Mouse (Mus musculus) gastrocnemius, postnatal 36 days (tissue): ENCODE measurements around the gene Olfr1080. TPM values are rescaled to one million over a fixed set of nuclear protein-coding genes. Genes with fewer than 3 reads are reported as not detected.
"Not testable (repeated sequence)": the region's sequence is repeated elsewhere in the genome, so short reads cannot be mapped to it uniquely, and the experiment has no call there.

Experiments
- DNase-seq, 2 experiments: peaks; one replicate each; pipeline ENCODE4 v3.0.0; 2022
- intact Hi-C: fragments of 180-260 bp; cut with DNase I; formaldehyde crosslinking; loops from one replicate; pipeline ENCODE4 v1.15.1; 2025
- long read RNA-seq, 2 experiments: library from polyadenylated mRNA; stranded (forward); transcript quantifications; one replicate each; pipeline ENCODE4 v2.0.0; 2021
- total RNA-seq, 2 experiments: library from RNA; stranded (reverse); gene quantifications; 2 replicates each; pipeline ENCODE4 v1.2.3; 2021

Olfr1080 gene
- total RNA-seq: not detected
- long read RNA-seq, experiment 1: 0 reads
- long read RNA-seq, experiment 2: 0 reads

- DNase-seq, intact Hi-C loops: not testable (repeated sequence)
Measured at GRCm38 (mm10) chr2:86558135-86558534, at the start of gene Olfr1080. Olfr1080 (minus strand) TSS chr2:86558235.

GRCm38 (mm10) chr2:86598866-86599265 is 40.8 kb upstream of the Olfr1080 start, which contains the start of gene Olfr1082:
Olfr1082 (minus strand) TSS chr2:86598966.
- intact Hi-C loops: not testable (repeated sequence)

GRCm38 (mm10) chr2:86542380-86542779 is 15.7 kb downstream of the Olfr1080 start, which contains the start of gene Olfr1079:
Olfr1079 (minus strand) TSS chr2:86542480.
- intact Hi-C loops: no loop called here
- no peak for DNase-seq

More at GRCm38 (mm10) chr2:86598866-86599265, 40.8 kb upstream of the Olfr1080 start, which contains the start of gene Olfr1082:
- not testable (repeated sequence) for DNase-seq

- intact Hi-C loops: no loop called here
- no peak for DNase-seq
Measured at GRCm38 (mm10) chr2:86530991-86531390, 27.0 kb downstream of the Olfr1080 start.

GRCm38 (mm10) chr2:86508161-86508560 is 49.9 kb downstream of the Olfr1080 start, which contains the start of gene Olfr1076:
Olfr1076 (plus strand) TSS chr2:86508461.
- intact Hi-C loops: no loop called here

More at GRCm38 (mm10) chr2:86508161-86508560, 49.9 kb downstream of the Olfr1080 start, which contains the start of gene Olfr1076:
- DNase-seq: no peak

Other genes starting within 250 kb of the Olfr1080 start
- not detected for gene Olfr1053, start 243.0 kb downstream of the Olfr1080 start, total RNA-seq
- not detected for gene Olfr1054, start 222.8 kb downstream of the Olfr1080 start, total RNA-seq
- not detected for gene Olfr1055, start 208.0 kb downstream of the Olfr1080 start, total RNA-seq
- not detected for gene Olfr1056, start 195.8 kb downstream of the Olfr1080 start, total RNA-seq
- not detected for gene Olfr1057, start 179.8 kb downstream of the Olfr1080 start, total RNA-seq
- gene Olfr1058, start 169.7 kb downstream of the Olfr1080 start, total RNA-seq: not detected
- not detected for gene Olfr1061, start 144.2 kb downstream of the Olfr1080 start, total RNA-seq
- gene Olfr1062, start 131.5 kb downstream of the Olfr1080 start, total RNA-seq: not detected
- gene Olfr1065, start 107.6 kb downstream of the Olfr1080 start, total RNA-seq: not detected
- not detected for gene Olfr1066, start 102.0 kb downstream of the Olfr1080 start, total RNA-seq
- not detected for gene Olfr228, start 70.8 kb downstream of the Olfr1080 start, total RNA-seq
- gene Olfr1076, start 49.8 kb downstream of the Olfr1080 start, total RNA-seq: not detected
- not detected for gene Olfr1079, start 15.8 kb downstream of the Olfr1080 start, total RNA-seq
- not detected for gene Olfr1082, start 40.7 kb upstream of the Olfr1080 start, total RNA-seq
- gene Olfr1084, start 81.5 kb upstream of the Olfr1080 start, total RNA-seq: not detected
- not detected for gene Olfr1085, start 103.8 kb upstream of the Olfr1080 start, total RNA-seq
- gene Olfr1086, start 121.9 kb upstream of the Olfr1080 start, total RNA-seq: not detected
- gene Olfr1087, start 140.2 kb upstream of the Olfr1080 start, total RNA-seq: not detected
- gene Olfr1089, start 175.5 kb upstream of the Olfr1080 start, total RNA-seq: not detected
- not detected for gene Olfr1090, start 200.8 kb upstream of the Olfr1080 start, total RNA-seq
- gene Olfr1093, start 224.2 kb upstream of the Olfr1080 start, total RNA-seq: not detected